Mouse (Mus musculus) olfactory bulb, adult 2 months (tissue): ENCODE measurements around the gene Nkpd1. TPM values are rescaled to one million over a fixed set of nuclear protein-coding genes. Genes with fewer than 3 reads are reported as not detected.
A peak's percentile ranks its signal among the peaks of the same experiment; 100 is the strongest.

ENCODE experiments used
- H3K27ac ChIP-seq: fragments of 200-500 bp; 2 replicates; pipeline ENCODE4 v1.5.1; 2012; ENCODE audit warnings: low read depth, low read length; ENCODE audit not compliant: insufficient read depth
- H3K4me1 ChIP-seq: fragments of 200-500 bp; 2 replicates; pipeline ENCODE4 v1.6.1; 2012; ENCODE audit warnings: low read length; ENCODE audit not compliant: control insufficient read depth, insufficient read depth
- H3K4me3 ChIP-seq: fragments of 200-500 bp; 2 replicates; pipeline ENCODE4 v1.5.1; 2012; ENCODE audit warnings: mild to moderate bottlenecking, low read depth, low read length, moderate library complexity; ENCODE audit not compliant: insufficient read depth
- CTCF ChIP-seq: fragments of 200-500 bp; IDR thresholded peaks from 2 replicates; pipeline ENCODE4 v1.5.1; 2012; ENCODE audit warnings: low read depth, mild to moderate bottlenecking, low read length, moderate library complexity; ENCODE audit not compliant: insufficient read depth
- POLR2A ChIP-seq: fragments of 200-500 bp; IDR thresholded peaks from 2 replicates; pipeline ENCODE4 v1.6.1; 2012; ENCODE audit warnings: mild to moderate bottlenecking, low read depth, low read length, moderate library complexity; ENCODE audit not compliant: insufficient read depth
- WGBS: fragments of 180-500 bp; shearing (Covaris S2); methylation state at CpG from one replicate; pipeline ENCODE4 v1.1.7; 2018; 5-methylcytosine and 5-hydroxymethylcytosine counted together
- polyA plus RNA-seq: library from polyadenylated mRNA; stranded (reverse); fragments of >200 nt; gene quantifications from 2 replicates; pipeline ENCODE4 v1.2.4, GENCODE M21; 2012; ENCODE audit warnings: low replicate concordance; ENCODE audit not compliant: missing spikeins, insufficient read depth, insufficient read length

The Nkpd1 gene
- polyA plus RNA-seq, 1 experiment: not detected

- WGBS: 100% methylated on average over 1 of the region's 1 CpGs
- TF ChIP-seq CTCF (no peak), POLR2A (no peak)
- no peak overlapping the region for H3K4me3 ChIP-seq
- H3K27ac ChIP-seq: no peak overlapping the region
- H3K4me1 ChIP-seq: peaks cover 6% of the 10 kb centered on the region
Observed at GRCm38 (mm10) chr7:19485488-19485887, 32.1 kb upstream of the Nkpd1 start.

- Histone ChIP-seq H3K4me1 (peaks cover 6% of the 10 kb centered on the region), H3K27ac (no peak overlapping the region), H3K4me3 (no peak overlapping the region)
- WGBS: 95% methylated on average over 7 of the region's 7 CpGs
- no peak for TF ChIP-seq POLR2A
- TF ChIP-seq CTCF: no peak
Observed at GRCm38 (mm10) chr7:19486549-19486948, 31.1 kb upstream of the Nkpd1 start.

- 8% methylated on average over 31 of the region's 31 CpGs for WGBS
- 0 out of 2 replicates have a peak overlapping the region, but pooled peaks have one; percentile 10 for H3K4me3 ChIP-seq
Observed at GRCm38 (mm10) chr7:19489525-19489924, 28.1 kb upstream of the Nkpd1 start.

GRCm38 (mm10) chr7:19491731-19492130 lies 25.9 kb upstream of the Nkpd1 start:
- TF ChIP-seq POLR2A (no peak), CTCF (no peak)
- H3K4me3 ChIP-seq: no peak overlapping the region
- 6% methylated on average over 26 of the region's 26 CpGs for WGBS
- H3K27ac ChIP-seq: no peak overlapping the region
- H3K4me1 ChIP-seq: peaks cover 8% of the 10 kb centered on the region

More at GRCm38 (mm10) chr7:19489525-19489924, 28.1 kb upstream of the Nkpd1 start:
- TF ChIP-seq POLR2A (no peak), CTCF (no peak)
- Histone ChIP-seq H3K27ac (no peak overlapping the region), H3K4me1 (peaks cover 6% of the 10 kb centered on the region)

GRCm38 (mm10) chr7:19494751-19495474 lies 22.7 kb upstream of the Nkpd1 start:
- H3K27ac ChIP-seq: no peak overlapping the region
- peaks cover 2% of the 10 kb centered on the region; the same call in 1 of the 2 replicates for H3K4me1 ChIP-seq
- TF ChIP-seq POLR2A (no peak), CTCF (no peak)
- WGBS: 80% methylated on average over 25 of the region's 25 CpGs
- H3K4me3 ChIP-seq: no peak overlapping the region

- Histone ChIP-seq H3K4me3 (no peak overlapping the region), H3K27ac (no peak overlapping the region), H3K4me1 (peaks cover 2% of the 10 kb centered on the region; the same call in 1 of the 2 replicates)
- WGBS: 68% methylated on average over 20 of the region's 20 CpGs
- no peak for TF ChIP-seq POLR2A
- no peak for TF ChIP-seq CTCF
Observed at GRCm38 (mm10) chr7:19495521-19496213, 22.0 kb upstream of the Nkpd1 start.

GRCm38 (mm10) chr7:19496214-19496555 lies 21.5 kb upstream of the Nkpd1 start:
- TF ChIP-seq CTCF (no peak), POLR2A (no peak)
- no peak overlapping the region for H3K4me3 ChIP-seq
- H3K4me1 ChIP-seq: peaks cover 2% of the 10 kb centered on the region; the same call in 1 of the 2 replicates
- WGBS: 82% methylated on average over 5 of the region's 5 CpGs
- H3K27ac ChIP-seq: no peak overlapping the region

- WGBS: 88% methylated on average over 4 of the region's 4 CpGs
- no peak for TF ChIP-seq CTCF
- TF ChIP-seq POLR2A: no peak
Observed at GRCm38 (mm10) chr7:19498326-19498725, 19.3 kb upstream of the Nkpd1 start.

GRCm38 (mm10) chr7:19500420-19501363 lies 16.9 kb upstream of the Nkpd1 start:
- Histone ChIP-seq H3K27ac (no peak overlapping the region), H3K4me1 (peaks cover 2% of the 10 kb centered on the region), H3K4me3 (no peak overlapping the region)
- 76% methylated on average over 12 of the region's 12 CpGs for WGBS
- TF ChIP-seq CTCF (no peak), POLR2A (no peak)

More at GRCm38 (mm10) chr7:19498326-19498725, 19.3 kb upstream of the Nkpd1 start:
- Histone ChIP-seq H3K4me3 (no peak overlapping the region), H3K4me1 (peaks cover 2% of the 10 kb centered on the region; the same call in 1 of the 2 replicates), H3K27ac (no peak overlapping the region)
